Mouse (Mus musculus) G1E (cell line): ENCODE measurements around the gene Grik1.

Experiments used
- CTCF ChIP-seq: IDR thresholded peaks from 2 replicates; pipeline ENCODE4 v1.5.1; 2012; ENCODE audit warnings: low read depth, low read length, inconsistent platforms, mixed read lengths
- TAL1 ChIP-seq: conservative IDR thresholded peaks from 2 replicates; pipeline ENCODE4 v1.6.1; 2012; ENCODE audit warnings: low read depth, low read length, inconsistent platforms, mixed read lengths

DNA sequence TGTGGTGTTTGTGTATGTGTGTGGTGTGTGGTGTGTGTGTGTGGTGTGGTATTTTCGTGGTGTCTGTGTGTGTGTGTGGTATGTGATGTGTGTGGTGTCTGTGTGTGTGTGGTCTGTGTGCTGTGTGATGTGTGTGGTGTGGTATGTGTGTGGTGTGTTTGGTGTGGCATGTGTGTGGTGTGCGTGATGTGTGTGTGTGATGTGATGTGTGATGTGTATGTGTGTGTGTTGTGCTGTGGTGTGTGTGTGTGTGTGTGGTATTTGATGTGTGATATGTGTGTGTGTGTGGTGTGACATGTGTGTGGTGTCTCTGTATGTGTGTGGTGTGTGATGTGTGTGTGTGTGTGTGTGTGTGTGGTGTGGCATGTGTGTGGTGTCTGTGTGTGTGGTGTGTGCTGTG is 388.9 kb downstream of the Grik1 start:
- no peak for TF ChIP-seq CTCF
- no peak for TF ChIP-seq TAL1
